Mouse (Mus musculus): ENCODE measurements at regions not wholly inside any gene's neighbourhood (a gene's known extent, or its start where the extent isn't known, plus 50 kb on each side); places are given as distances from the start of the nearest gene placed in this dataset.
"Not testable (repeated sequence)": the region's sequence is repeated elsewhere in the genome, so short reads cannot be mapped to it uniquely, and the experiment has no call there.

DNA sequence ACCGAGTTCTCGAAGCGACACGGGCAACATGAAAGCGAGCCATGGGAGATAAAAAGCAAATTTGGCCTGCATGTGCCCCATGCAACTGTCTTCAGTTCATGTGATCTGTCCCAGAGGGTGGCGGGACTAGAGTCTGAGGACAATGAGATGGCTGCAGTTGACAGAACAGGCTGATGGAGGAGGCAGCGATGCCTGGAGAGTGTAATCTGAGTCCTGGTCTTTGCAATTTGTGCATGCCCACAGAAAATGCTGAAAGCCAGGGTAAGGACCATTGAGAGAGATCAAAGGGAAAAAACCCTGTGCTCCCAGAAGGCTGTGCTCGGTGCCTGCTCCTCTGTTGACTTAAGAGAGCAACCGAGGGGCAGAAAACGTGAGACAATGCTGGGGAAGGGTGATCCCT, 624.8 kb upstream of the BB014433 start:
- DNase-seq: no peak

DNA sequence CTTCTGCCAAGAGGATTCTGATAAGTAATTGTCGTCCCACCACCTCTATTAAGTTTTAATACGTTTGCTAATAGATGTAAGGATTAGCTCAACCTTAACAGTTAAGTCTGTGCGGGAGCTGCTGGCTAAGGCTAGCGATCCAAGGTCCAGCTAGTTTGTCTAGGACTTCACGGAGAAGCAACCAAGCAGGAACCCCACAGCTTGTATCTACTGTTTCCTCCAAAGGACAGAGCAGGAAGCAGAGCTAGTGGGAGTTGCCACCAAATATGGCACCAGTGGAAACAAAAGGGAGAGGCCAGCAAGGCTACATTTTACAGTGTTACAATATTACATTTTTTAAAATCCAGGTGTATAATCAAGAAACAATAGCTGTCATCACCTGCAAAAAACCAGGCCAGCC, 624.4 kb upstream of the BB014433 start:
- DNase-seq: no peak

DNA sequence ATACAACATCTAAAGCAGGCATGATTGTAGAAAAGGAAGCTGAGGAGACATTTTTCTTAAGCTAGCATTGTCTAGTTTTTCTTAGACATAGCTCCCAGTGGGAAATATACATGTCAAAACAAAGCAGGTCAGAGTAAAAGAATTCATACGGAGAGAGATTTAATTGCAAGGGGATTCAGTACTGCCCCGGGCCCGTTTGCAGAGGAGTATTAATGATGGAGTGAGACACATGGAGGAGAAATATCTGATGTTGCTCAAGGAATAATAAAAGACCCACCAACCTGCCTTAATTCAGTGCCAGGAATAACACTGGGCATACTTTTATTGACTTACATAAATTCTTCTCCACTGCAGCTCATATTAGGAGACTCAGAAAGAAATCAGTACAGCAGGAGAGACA, 623.6 kb upstream of the BB014433 start:
- no peak for DNase-seq

DNA sequence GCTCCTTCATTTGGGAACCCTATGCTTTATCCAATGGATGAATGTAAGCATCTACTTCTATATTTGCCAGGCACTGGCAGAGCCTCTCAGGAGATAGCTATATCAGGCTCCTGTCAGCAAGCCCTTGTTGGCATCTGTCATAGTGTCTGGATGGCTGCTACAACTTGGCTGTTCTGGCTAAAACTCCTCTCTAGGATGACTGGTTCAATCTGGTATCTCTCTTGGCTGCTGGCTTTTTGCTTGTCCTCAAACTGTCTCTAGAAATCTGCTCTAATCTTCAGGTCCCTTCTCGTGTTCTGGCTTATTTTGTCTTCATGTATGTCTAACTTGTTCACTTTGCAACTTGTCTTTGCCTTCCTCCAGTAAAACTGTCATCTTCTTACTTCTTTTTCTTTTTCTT, 614.7 kb upstream of the BB014433 start:
- DNase-seq: no peak

DNA sequence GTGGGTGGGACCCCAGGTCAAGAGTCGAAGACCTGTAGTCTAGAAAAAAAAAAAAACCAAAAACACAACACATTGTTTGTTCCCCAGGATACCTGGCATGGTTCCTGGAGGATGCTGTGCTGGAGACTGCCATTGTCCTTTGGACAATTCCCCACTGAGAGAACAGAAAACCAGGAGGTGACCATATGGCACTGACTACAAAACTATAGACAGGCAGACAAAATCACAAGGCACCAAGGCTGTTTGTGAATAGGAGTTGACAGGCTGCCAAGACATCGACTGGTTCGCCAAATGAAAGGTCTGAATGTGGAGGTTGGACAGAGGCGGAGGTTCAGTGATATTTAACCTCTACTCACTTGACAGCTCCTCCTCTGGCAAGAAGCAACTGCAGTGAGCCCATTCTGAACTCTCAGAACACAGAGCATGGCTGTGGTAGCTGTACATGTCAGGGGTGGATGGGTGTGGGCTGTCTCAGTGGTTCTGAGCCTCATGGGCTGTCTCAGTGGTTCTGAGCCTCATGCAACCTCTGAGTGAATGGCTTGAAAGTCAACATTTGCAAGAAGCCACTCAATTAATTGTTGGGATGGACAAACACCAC, 589.0 kb upstream of the BB014433 start:
- no peak for DNase-seq

DNA sequence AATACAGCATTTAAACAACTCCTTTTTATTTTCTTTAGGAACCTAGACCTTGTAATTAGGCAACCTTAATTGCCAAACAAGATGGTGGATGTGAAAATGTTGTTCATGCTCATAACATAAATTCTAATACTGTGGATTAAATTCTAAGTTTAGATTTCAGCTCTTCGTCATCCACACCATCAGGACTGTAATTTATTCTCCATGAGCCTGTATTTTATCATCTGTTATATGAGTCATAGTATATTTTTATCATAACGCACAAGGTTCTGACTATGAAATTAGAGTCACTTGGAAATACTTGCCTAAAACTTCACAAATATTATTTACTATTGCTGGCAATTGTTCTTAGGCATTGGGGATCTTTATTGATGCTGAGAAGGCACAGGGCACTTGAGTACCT, 582.7 kb upstream of the BB014433 start:
- no peak for DNase-seq

DNA sequence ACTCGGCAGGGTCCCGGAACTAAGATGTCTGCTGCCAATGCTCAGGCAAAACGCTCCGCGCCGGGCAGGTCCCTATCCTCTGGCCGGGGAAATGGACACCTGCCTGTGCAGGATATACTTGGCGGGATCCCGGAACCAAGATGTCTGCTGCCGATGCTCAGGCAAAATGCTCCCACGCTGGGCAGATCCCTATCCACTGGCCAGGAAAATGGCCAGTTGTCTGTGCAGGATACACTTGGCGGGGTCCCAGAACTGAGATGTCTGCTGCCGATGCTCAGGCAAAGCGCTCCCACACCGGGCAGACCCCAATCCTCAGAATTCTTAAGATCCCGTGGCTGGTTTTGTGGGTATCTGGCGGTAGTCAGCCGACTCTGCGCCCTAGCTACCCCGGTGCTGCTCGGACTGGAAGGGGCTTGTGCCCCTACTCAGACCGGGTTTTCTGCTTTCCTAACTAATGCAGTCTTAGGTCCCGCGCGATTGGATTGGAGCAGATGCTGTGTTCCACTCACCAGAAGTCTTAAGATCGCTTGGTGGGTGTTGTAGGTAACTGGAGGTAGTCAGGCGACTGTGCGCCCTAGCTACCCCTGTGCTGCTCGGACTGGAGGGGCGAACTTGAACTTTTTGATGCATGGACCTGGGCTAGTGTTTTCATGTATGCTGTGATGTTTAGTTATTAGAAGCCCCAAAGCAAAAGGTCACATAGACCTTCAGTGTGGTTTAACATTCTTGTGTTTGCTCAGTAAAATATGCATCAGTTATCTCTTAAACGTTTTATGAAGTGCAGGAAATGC, 577.9 kb upstream of the BB014433 start:
- not testable (repeated sequence) for DNase-seq

DNA sequence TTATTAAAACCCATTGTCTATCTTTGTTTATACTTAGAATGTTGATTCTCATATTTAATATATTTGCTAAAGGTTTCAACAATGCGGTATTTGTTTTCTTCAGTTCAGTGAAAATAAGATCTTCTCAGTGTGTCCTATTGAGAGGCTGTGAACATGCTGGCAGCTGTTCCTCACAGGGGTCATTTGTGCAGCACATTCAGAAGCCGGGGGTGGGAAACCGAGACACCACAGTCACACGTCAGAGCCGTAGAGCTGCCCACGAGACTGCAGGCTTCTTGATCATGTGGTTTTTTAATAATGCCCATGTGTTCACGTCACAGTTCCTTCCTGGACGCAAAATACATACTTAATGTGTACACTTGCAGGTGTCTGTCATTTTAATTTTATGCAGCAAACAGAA, 564.3 kb upstream of the BB014433 start:
- DNase-seq: no peak

DNA sequence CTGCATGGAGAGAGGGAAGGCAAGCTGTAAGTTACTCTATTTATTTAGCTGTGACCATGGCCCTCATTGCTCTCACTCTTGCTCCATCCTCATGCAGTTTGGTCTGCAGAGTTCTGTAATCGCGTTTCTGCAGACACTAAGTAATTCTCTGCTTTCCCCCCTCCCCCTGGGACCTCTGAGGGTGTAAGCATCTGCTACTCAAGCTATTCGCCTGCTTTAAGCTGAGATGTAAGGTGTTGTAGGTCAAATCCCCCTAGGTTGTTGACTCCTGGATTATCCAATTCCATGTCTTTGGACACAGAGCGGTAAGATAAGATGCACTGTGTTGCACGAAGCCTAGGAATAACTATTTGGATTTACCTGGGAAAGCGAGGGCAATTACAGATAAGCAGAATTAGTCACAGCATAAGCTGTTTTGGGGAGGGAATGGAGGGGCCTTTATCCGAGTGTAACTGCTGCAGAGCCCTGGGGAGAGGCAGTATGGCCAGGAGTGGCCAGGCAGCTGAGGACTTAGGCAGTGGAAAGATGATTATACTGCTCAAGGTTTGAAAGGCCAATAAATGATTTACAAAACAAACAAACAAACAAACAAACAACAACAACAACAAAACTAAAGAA, 561.8 kb upstream of the BB014433 start:
- DNase-seq: no peak

DNA sequence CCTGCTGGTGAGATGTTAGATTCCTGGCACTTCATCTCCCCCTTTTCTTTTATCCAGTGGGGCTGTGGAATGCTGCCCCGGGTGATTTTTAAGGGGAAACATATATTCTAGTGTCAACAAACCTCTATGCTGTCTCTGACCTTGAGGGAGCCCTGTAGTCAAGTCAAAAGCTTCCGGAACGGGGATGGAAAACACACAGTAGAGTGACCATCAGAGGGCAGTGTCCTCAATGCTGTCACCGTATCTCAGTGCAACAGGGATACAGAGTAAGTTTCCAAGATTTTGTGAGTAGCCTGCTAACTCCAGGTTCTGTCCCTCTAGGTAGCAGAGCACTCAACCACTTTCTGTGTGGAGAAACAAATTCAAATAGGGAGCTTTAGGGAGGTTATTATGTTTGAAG, 555.7 kb upstream of the BB014433 start:
- no peak for DNase-seq

DNA sequence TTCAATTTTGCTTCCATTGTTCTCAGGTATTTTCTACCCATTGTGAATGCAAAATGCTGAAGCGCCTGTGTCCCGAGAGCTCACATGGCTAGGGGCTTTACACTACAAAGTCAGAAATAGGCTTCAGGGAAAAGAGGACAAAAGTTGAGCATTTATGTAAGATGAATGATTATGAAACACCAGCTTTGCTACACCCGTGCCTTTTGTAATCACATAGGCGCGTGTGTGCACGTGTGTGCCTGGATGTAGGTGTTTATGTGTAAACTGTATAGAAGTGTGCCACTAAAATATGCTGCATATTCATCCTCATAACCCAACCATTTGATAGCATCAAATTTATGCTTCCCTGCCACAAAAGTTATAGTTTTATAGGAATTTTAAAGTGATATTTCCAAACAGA, 547.2 kb upstream of the BB014433 start:
- DNase-seq: no peak

DNA sequence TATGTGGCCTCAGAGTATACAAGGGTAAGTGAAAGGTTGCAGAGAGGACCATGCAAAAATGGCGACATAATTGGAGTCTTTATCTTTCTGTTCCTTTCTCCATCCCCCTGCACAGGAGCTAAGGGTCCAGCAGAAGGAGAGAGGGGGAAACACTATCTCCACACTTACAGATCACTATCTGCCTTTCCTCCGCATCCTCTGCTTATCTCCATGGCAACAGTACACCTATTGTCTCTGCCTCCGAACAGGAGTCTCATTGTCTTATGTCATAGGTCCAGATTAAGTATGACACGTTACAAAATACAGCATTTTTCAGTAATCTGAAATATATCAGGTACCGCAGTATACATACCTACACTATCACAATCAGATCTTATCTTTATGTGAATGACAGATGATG, 537.9 kb upstream of the BB014433 start:
- no peak for DNase-seq

DNA sequence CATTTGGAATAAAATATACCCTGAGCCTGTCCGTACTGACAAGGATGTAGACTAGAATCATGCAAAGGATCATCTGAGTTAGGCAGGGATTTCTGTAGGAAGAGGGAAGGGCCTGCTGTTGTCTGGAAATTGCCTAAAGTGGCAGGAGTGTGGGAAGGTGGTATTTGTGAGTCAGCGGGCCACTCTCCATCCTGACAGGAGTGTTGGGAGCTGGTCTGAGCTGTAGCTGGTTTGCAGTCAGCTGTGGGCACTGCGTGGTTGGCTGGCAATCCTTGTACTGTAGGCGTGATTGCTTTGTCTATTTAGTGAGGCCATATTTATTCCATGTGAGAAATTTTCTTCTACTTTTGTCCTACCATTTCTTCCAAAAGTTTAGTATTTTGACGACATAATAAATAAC, 524.2 kb upstream of the BB014433 start:
- no peak for DNase-seq

DNA sequence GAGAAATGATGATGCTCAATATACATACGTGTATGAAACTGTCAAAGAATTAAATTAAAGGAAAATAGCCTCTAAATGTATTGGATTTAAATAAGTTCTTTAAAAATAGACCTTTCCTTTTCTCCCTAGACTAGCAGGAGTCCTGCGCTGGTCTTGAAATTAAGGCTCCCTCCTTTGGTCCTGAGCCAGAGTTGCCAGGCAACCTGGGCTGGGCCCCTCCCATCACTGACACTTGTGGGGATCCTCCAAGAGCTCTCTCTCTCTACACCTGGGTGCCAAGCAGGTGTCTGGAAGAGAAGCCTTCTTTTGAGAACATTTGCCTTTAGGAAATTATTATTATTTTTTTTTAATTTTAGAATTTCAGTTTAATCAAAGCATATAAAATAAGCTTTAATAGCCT, 521.9 kb upstream of the BB014433 start:
- no peak for DNase-seq

DNA sequence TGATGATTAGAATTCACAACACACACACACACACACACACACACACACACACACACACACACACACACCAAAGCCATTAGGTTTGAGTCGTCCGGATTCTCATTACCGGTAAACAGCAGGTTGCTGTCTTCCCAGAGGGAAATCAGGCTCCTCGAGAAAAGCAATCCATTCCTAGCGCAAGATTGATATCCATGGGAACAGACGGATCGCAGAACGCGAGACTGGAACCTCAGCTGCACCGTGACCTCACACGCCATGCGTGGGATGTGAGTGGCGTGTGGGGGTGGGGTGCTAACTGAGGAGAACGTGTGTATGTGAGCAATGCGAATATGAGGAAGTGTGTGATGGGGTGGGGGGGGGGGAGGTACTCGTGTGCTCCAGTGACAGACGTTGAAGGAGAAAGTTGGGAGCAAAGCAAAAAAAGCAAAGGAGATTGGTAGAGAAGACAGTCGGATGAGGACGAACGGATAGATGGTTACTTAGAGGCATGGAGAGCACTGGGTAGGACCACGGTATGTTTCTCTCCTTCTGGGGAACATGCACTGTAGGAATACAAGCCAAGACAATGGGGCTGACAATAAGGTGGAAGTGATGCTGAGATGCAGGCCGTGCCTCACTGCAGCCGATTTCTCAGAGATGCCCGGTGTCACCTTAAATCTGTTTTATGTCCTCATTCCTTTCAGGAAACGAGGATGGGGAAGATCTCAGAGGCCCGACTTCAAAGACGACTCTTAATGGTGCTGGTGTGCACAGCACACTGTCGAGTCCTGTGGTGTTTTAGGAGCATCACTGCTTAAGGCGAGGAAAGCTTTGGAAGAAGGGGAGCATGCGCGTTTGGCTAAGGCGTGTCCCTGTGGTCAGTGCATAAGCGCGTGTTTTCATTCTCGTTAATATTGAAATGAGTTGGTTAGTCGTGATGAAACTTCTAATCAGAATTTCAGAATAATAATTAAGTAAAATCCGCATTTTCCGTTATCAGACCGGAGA, 516.7 kb upstream of the BB014433 start:
- DNase-seq: no peak

DNA sequence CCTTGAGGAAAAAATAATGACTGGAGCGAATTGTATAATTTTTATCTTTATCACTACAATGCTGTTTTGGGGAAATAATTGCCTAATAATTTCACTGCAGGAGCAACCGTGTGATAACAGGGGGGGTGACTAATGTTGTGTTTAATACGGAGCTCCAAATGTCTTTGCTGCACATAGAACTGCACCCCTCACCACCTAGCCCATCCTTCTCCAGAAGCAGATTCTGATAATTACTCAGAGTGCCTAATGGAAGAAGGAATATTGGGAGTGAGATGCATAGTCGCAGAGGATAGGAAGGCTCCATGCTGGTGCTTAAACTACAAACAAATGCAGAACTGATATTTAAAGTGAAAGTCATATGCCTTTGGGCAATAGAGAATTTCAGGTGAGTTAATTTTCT, 486.1 kb upstream of the BB014433 start:
- no peak for DNase-seq

DNA sequence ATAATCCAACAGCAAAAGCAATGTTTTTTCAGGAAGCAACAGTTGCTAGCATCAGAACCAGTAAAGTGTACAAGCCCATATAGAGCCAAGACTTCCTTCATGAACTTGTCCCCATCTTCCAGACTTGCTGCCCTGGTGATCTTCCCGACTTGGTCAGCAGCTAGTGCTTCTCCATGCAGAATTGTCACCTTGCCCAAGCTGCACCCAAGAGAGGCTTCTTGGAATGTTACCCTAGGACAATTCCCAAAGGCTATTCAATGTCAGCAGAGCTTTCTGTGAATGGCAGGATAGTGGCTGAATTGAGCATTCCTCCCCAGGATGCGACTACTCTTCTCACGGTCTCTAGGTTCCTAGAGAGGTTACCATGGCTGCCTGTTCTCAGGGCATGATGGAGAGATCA, 479.6 kb upstream of the BB014433 start:
- no peak for DNase-seq

DNA sequence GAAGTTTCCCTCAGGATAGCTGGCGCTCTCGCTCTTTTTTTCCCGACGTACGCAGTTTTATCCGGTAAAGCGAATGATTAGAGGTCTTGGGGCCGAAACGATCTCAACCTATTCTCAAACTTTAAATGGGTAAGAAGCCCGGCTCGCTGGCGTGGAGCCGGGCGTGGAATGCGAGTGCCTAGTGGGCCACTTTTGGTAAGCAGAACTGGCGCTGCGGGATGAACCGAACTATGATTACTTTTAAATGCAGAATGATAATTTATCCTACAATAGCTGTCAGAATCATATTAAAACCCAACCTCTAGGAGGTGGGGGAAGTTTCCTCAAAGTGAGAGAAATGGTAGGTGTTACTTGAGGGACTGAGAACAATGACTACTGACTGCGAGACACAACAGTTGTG, 474.0 kb upstream of the BB014433 start:
- peak; percentile 27 for DNase-seq

DNA sequence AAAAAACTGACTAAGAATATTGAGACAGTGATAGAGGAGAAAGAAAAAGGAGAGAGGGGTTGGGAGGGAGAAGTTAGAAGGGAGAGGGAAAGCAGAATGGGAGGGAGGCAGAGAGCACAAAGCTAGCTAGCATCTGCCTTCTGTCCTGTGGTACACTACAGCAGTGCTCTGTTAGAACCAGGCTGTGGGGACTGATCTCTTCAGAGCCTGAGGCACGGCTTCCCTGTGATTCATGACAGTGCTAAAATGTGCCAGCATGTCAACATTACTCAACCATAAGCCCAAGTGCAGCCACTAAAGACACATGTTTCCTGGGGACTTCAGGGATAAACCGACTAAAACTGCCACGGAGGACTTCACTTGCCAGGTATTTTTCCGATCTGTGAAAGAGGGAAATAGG, 455.1 kb upstream of the BB014433 start:
- DNase-seq: no peak

DNA sequence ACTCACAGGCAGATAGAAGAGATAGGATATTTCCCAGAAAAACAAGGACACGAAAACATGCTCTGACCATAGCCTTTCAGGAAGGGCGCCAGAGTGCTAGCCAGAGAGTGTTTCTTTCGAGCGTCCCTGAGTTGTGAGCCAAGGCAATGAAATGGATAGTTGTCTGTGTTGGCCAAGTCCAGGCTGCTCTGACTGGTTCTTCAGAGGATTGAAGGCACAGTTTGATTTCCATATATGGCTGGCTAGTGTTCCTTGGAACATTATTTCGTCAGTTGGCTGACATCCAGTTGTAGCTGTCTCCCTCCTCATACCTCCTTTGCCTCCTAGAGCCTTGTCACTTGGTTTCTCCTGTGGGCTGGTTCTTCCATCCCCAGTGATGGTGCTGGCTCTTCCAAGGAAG, 451.7 kb upstream of the BB014433 start:
- DNase-seq: peak; percentile 5

DNA sequence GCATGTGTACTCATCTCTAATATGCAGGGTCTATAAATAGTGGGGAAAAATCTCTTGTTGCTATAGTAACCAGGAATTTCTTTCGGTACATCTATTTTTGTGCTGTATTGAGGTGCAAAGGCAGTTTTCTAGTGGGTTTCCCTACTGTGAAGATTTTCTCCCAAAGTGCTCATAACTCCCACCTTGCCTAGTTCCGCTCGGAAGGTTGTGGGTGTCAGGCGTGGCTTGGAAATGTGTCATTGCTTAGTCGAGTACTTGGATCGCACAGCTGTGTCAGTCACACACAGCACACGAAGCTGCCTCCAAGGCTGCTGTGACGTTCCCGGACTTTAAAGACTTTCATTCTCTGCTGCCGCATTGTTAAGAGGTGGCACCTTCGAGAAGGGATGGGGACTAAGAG, 450.4 kb upstream of the BB014433 start:
- DNase-seq: no peak

DNA sequence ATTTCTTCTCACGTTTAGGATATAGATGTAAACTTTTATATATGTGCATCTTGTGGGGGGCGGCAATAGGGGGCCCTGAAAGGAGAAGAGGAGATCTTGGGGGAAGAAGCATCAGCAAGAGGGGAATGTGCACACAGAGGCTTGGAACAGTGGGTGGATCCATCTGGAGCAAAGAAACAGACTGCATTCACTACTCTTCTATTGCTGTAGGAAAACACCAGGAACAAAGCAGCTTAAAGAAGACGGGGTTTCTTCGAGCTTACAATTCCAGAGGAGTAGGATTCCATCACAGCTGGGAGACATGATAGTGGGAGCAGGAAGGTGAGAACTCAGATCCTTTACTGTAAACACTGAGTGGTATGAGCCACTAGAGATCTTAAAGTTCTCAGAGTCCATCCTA, 444.9 kb upstream of the BB014433 start:
- DNase-seq: no peak

DNA sequence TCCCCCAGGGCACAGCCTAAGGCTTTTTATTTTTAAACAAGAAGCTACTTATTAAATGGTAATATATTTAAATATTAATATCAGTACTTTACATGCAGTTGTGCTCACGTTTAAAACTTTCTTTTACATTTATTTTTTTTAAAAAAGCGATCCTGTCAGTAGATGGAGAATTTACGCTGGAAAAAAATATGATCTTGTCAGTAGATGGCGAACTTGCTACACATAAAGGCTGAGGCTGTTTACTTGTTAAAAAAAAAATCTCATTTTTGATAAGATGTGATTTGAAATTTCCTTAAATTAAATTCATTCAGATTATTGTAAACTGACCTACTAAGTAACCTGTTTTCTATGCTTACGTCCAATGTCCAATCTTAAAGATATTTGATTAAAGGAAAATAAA, 441.7 kb upstream of the BB014433 start:
- no peak for DNase-seq
